Mouse (Mus musculus) effector memory CD4-positive, alpha-beta T cell, adult 7 months (primary cell): Measurements from ENCODE around the gene Noxo1. TPM values are rescaled to one million over a fixed set of nuclear protein-coding genes. Genes with fewer than 3 reads are reported as not detected.

Experiments
- polyA plus RNA-seq: library from polyadenylated mRNA; unstranded; fragments of 100-300 nt; shearing (Covaris generic); gene quantifications from one replicate; pipeline ENCODE4 v1.2.1, GENCODE M21; 2017

Gene Noxo1
- 2.1 TPM for polyA plus RNA-seq

DNA sequence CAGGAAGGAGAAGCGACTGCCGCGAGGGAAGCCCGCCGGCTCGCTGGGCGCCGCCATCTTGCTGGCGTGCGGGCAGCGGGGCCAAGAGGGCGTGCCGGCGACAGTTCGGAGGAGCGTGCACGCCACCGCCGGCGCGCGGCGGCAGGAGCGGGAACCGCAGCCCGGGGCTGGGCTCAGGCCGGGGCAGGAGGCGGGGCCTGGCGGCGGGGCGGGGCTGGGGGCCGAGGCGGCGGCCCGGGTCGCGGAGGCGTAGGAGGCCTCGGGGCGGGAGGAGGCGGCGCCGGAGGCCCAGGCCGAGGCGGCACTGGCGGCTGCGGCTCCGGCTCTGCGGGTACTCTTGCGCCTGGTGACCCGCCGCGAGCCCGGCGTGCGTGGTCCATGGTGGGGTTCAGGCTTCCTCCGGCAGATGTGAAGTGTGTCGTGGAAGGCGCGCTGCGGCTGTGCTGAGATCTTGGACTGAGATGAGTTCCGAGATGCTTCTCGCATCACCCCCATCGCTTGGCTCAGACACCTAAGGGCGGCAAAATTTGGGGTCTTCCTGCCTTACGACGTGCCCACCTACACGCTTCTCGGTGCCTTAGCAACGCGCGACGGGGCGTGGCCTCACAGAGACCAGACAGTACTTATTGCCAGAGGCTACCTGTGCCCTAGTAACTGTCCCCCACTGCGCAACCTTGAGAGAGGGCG is at the start of gene Noxo1, which contains the start of gene Gfer:
Gene Noxo1, plus strand, starts transcription at position 224 of the 687 bp plus-strand sequence.
Gene Gfer, minus strand, starts transcription at position 146 of the 687 bp plus-strand sequence.

DNA sequence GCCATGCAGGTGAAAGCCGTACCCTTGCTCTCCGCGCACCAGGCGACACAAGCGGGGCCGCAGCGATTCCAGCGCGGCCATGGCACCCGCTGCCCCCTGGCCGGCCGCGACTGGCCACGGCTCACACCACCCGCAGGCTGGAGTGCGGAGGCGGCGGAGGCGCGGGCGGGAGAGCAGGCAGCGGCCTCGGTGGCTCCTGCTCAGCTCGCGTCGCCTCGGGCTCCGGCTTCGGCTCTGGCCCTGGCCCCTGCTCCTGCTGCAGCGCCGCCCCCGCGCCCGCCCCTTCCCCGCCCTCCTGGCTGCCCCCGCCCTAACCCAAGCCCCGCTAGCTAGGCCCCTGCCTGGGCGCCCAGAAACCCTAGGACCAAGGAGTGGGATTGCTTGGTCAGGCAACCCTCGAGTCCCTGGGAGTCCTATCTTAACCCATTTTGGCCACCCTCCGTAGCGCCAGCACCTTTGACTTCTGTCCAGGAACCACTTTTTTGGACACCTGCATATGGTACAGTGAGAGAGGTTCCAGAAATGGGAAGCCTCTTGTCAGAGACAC is 45.9 kb upstream of the Noxo1 start, which contains the start of gene Slc9a3r2:
Gene Slc9a3r2, minus strand, starts transcription at position 258 of the 547 bp plus-strand sequence.

DNA sequence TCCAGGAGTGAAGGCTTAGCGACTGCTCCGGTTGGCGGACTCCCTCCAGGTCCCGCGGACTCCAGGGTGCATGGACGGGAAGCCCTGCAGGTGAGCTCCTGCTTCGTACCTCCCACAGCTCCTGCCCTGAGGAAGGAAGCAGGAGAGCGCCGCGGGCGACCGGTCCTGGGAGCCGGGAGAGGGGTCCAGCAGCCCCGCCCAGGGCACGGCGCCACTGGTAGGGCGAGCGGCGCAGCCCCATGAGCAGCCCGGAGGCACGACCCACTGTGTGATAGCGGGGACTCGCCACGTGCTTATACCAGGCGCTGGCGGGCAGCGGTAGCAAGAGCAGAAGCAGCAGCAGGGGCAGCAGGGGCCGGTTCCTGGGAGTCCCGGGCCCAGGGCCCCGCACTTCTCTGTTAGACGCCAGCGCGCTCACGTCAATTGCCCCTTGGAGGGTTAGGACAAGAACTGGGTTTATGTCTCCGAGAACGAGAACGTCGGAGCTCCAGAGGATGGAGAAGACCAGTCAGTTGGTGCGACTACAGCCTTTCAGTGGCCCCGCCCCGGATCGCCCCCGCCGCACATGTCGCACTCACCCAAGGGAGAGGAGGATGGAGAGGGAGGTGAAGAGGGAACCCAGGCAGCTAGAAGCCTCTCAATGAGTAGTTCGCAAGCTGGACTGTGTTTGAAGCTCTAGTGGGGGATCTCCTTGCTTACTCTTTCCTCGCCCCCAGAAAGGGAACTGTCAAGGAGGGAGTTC is 37.8 kb upstream of the Noxo1 start, which contains the start of gene Npw:
Gene Npw, minus strand, starts transcription at position 441 of the 742 bp plus-strand sequence.

DNA sequence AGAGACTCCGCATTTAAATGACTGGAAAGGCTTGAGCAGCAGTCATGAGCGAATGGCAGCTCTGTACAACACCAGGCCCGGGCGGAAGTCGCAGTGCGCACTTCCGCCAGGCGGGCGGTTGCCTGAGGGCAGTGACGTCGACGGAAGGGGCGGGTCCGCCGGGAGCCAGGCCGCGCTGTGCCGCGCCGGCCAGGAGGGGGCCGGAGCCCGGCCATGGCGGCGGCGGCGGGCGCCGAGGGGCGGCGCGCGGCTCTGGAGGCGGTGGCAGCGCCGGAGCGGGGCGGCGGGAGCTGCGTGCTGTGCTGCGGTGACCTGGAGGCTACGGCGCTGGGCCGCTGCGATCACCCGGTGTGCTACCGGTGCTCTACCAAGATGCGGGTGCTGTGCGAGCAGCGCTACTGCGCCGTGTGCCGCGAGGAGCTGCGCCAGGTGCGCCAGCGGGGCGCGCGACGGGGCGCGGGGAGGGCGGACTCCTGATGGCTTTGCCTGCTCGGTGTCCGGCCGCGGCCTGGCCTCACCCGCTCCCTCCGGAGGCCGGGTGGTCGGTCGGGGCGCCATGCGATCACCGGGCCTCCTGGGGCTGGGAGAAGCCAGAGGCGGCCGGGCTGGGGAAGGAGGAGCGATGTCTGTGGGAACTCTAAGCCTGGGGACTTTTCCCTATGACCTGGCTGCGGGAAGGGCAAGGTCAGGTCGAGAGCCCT is 26.3 kb upstream of the Noxo1 start, which contains the start of gene Zfp598:
Gene Zfp598, plus strand, starts transcription at position 143 of the 701 bp plus-strand sequence.

DNA sequence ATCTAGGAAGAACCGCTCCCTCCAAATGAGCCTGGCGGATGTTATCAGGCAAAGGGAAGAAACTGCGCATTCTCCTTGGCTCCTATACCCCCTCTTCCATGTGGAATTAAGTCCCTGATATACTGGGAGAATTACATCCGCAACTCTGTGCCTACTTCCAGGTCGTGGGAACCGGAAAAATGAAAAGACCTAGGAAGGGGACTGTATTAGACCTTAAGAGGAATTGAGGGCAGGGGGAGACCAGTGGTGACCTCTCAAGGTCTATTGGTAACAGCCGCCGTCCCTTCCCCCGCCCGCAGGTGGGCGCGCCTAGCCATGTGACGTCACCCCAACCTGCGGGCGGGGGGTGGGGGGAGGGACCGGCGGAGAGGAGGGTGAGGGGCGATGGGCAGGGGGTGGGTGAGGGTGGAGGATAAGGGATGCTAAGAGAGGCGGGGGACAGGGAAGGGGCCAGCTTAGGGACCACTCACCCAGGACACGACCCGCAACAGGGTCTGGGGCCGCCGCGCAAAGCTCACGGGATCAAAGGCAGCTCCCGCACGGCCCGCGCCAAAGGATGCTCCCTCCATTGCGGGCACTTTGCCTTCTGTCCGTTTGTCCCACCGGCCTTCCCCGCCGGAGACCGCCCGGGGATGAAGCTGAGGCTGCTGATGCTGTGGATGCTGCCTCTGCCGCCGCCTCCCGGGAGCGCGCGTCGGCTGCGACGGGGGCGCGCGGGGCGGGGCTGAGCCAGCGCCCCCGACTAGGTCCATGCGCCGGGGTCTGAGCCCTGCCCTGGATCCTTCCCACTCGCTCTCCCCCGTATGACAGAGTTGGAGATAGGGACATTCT is 6.6 kb upstream of the Noxo1 start, which contains the start of gene Syngr3:
Gene Syngr3, minus strand, starts transcription at position 705 of the 831 bp plus-strand sequence.

DNA sequence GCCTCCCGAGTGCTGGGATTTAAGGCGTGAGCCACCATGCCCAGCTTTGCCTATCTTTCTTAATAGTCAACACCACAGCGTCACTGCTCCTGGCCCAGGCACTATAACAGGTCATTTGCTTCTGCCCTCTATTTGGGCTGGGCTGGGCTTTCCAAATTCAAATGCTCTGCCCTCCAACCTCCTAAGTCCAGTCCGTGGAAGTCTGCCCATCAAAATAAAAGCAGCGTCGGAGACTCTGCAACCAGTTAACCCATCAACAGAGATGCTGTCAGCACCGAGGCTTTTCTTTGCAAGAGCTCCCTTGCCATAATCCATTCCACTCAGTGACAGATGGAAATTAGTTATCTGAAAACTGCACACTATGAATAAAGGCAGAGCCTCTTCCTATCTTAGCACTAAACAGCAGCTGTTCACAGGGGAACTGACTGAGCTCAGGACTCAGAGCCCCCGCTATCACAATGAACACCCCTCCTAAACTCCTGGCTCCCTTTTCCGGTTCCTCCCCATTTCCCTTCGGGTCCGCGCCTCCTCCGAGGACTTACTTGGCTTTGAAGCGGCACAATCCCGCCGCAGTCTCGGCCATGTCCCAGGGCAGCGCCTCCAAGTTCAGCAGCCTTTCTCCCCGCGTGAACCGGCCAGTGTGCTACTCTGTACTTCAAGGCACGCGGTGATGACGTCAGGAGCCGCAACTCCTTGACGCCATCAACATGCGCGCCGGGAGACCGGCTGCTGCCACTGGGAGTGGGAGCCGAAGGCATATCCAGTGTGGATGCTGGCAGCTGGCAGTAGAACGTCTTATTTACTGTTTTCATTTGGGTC is 11.2 kb downstream of the Noxo1 start, which contains the start of gene Tbl3:
Gene Tbl3, minus strand, starts transcription at position 679 of the 819 bp plus-strand sequence.

DNA sequence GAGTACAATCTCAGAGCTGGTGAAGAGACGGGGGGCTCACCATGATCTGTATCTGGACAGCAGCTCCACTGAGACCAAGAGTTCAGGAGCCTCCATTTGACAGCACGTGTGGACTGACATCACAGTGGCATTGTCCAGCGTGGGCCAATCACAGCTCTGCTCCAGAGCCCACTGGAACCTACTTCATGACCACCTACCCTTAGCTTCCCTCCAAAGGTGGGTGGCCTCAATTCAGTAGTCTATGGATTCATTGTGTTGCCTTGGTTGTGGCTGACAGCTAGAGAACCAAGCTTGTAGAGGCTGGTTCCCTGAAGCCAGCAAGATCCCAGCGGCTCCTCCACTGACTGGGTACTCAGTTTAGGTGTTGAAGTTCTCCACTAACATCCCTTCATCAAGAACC is 21.9 kb downstream of the Noxo1 start, which contains the start of the genes Rnf151 and Rps2:
Gene Rnf151, minus strand, starts transcription at position 121 of the 400 bp plus-strand sequence.
Gene Rps2, plus strand, starts transcription at position 174 of the 400 bp plus-strand sequence.

DNA sequence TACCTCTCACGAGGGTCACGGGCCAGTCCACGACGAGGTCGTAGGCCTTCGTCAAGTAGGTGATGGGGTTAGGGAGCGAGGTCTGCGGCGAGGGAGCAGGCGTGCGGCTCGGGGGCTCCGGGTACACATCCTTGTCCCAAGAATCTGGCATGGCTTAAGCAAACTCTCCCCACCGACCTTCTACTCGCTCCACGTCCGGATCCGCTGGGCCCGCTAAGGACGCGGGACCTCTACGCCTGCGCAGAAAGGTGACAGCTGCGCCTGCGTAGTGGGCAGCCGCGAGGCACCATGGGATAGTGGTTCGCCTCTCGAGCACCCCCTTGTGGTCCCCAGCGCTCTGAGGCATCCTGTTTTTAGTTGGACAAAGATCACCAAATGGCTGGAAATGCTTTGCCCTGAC is 28.1 kb downstream of the Noxo1 start, which contains the start of gene Ndufb10:
Gene Ndufb10, minus strand, starts transcription at position 295 of the 400 bp plus-strand sequence.

DNA sequence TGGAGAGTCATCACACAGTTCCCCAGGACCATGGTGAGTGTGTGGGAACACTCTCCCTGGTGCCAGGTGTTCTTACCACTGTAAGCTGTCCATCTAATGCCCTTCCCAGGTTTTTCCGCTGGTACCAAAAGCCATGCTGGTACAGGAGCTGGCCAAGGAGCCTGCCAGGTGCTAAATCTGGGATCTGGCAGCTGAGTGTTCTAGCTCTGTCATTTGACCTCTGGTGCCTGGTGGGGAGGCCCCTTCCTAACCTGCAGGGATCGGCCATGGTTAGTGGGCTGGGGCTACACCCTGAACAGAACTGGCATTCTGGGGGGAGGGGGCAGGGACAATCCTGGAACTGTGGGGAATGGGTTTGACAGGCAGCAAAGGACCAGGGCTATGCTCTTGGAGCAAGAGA is 31.6 kb downstream of the Noxo1 start, which contains the start of gene Rpl3l:
Gene Rpl3l, plus strand, starts transcription at position 203 of the 400 bp plus-strand sequence.

DNA sequence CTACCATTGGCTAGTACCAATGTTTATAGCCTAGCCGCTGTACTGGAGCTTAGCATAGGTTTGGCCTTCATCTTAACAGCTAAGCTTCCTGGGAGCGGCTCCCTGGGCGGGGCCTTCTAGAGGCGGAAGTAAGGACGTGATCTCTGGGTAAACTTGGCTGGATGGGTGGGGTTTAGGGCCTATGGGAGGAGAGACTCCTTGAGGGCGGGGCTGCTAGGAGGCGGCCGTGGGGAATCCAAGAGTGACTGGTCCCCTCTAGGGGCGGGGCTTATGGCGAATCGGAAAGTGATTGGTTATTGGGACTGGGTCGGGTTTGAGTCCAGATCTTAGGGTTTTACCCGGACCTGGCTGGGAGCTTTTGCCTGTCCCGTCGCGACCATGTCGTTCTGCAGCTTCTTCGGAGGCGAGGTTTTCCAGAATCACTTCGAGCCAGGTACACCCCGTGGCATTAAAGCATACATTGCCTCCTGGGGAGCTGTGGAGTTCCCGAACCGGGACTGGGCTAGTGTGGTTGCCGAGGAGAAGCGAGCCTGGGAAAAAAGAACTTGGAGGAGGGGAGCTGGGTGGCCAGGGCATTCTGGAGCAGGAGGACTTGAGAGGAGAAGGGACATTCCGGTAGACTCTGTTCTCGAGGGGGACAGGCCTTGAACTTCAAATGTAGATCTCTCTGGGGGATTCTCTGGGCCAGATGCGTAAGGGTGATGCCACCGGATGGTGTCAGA is 40.5 kb downstream of the Noxo1 start, which contains the start of gene Msrb1:
Gene Msrb1, plus strand, starts transcription at position 313 of the 722 bp plus-strand sequence.

Other genes starting within 250 kb of the Noxo1 start
- gene E4f1, start 225.9 kb upstream of the Noxo1 start, polyA plus RNA-seq = 118 TPM
- gene Pgp, start 225.8 kb upstream of the Noxo1 start, polyA plus RNA-seq = 14.9 TPM
- gene Bricd5, start 222.3 kb upstream of the Noxo1 start, polyA plus RNA-seq = 0.74 TPM
- gene Mlst8, start 217.2 kb upstream of the Noxo1 start, polyA plus RNA-seq = 18.7 TPM
- 0.39 TPM for gene Caskin1, start 207.6 kb upstream of the Noxo1 start, polyA plus RNA-seq
- gene Traf7, start 168.3 kb upstream of the Noxo1 start, polyA plus RNA-seq = 57.3 TPM
- gene Rab26, start 162.0 kb upstream of the Noxo1 start, polyA plus RNA-seq = 2.1 TPM
- 41.2 TPM for gene Pkd1, start 146.4 kb upstream of the Noxo1 start, polyA plus RNA-seq
- gene Tsc2, start 63.6 kb upstream of the Noxo1 start, polyA plus RNA-seq = 34.6 TPM
- 3.4 TPM for gene Nthl1, start 63.6 kb upstream of the Noxo1 start, polyA plus RNA-seq
- not detected for gene Slc9a3r2, start 45.9 kb upstream of the Noxo1 start, polyA plus RNA-seq
- gene Npw, start 37.8 kb upstream of the Noxo1 start, polyA plus RNA-seq = not detected
- 17.8 TPM for gene Zfp598, start 26.5 kb upstream of the Noxo1 start, polyA plus RNA-seq
- 1.9 TPM for gene Syngr3, start 6.3 kb upstream of the Noxo1 start, polyA plus RNA-seq
- 27.8 TPM for gene Gfer, start 78 bp upstream of the Noxo1 start, polyA plus RNA-seq
- gene Tbl3, start 11.4 kb downstream of the Noxo1 start, polyA plus RNA-seq = 45.0 TPM
- gene Rnf151, start 21.8 kb downstream of the Noxo1 start, polyA plus RNA-seq = not detected
- gene Rps2, start 21.9 kb downstream of the Noxo1 start, polyA plus RNA-seq = 933 TPM
- 150 TPM for gene Ndufb10, start 28.2 kb downstream of the Noxo1 start, polyA plus RNA-seq
- not detected for gene Rpl3l, start 31.6 kb downstream of the Noxo1 start, polyA plus RNA-seq
- 9.2 TPM for gene Msrb1, start 40.4 kb downstream of the Noxo1 start, polyA plus RNA-seq
- gene Hs3st6, start 56.8 kb downstream of the Noxo1 start, polyA plus RNA-seq = not detected
- gene Meiob, start 108.1 kb downstream of the Noxo1 start, polyA plus RNA-seq = not detected
- gene Hagh, start 143.9 kb downstream of the Noxo1 start, polyA plus RNA-seq = 30.3 TPM
- 0.34 TPM for gene Fahd1, start 154.1 kb downstream of the Noxo1 start, polyA plus RNA-seq
- not detected for gene Igfals, start 169.8 kb downstream of the Noxo1 start, polyA plus RNA-seq
- gene Nubp2, start 190.1 kb downstream of the Noxo1 start, polyA plus RNA-seq = 65.8 TPM
- 82.4 TPM for gene Spsb3, start 190.4 kb downstream of the Noxo1 start, polyA plus RNA-seq
- gene Eme2, start 198.9 kb downstream of the Noxo1 start, polyA plus RNA-seq = 22.2 TPM
- gene Mrps34, start 198.9 kb downstream of the Noxo1 start, polyA plus RNA-seq = 49.7 TPM
- gene Nme3, start 200.3 kb downstream of the Noxo1 start, polyA plus RNA-seq = 26.7 TPM
- 50.7 TPM for gene Mapk8ip3, start 240.7 kb downstream of the Noxo1 start, polyA plus RNA-seq